Comparison of ENCODE assay signal across 11 mouse cellular contexts in the genomic region with DNA sequence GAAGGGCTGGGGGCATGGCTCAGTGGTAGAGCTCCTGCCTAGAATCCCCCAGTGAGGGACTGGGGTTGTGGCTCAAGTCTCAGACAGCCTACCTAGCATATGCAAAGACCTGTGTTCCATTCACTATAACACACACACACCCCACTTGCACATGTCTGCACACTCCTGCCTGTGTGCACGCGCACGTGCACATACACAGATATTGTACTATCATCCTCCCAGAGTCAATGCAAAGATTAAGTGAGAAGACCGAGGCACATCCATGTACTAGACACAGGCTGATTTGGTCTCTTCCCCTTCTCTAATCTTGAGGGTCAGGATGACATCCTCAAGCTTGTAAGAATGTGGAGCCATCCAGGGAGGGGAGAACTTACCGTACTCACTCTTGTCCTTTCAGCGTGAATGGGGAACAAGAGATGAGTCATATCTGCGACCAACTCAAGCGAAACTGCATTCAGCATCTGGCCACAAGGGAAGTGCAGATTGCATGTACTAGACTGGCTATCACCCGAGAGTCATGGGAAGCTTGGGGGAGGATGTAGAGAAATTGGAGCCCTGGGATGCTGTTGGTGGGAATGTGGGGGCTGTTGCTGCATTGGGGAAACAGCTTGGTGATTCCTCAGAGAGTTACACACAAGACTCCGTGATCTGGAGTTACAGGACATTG. TPM values are rescaled to one million over a fixed set of nuclear protein-coding genes. Genes with fewer than 3 reads are reported as not detected.
A peak's percentile ranks its signal among the peaks of the same experiment; 100 is the strongest.
DNase-seq lines count a peak whose midpoint lies in the region; ATAC-seq and TF ChIP-seq lines count a peak whose summit lies in the region.
"Had no signal": no experiment of that assay in that cellular context is flagged by ENCODE, and none has a peak within 500 bp of the region (broad histone marks: within the 10 kb centered on the region; RNA-seq: fewer than 3 reads in every experiment).

No protein-coding gene starts in this region.

- TF ChIP-seq POLR2A in MEL (IDR thresholded peaks at IDR 0.05; ENCODE audit: control insufficient read depth in 1 of 2, insufficient read depth in 1 of 2, low read depth in 1 of 2, low read length in 2 of 2, poor library complexity in 1 of 2): no peak

- no peak; the same call in 1 of the 2 replicates for ATAC-seq in kidney, postnatal 0 days (replicated peaks; ENCODE audit: low FRiP score, low read depth)
- ATAC-seq in forebrain, embryonic 15.5 days (replicated peaks): no peak
- ATAC-seq: forebrain, embryonic 16.5 days had no signal

- intact Hi-C loops in left cerebral cortex, postnatal 14 days (cut with DNase I): no loop called here

- no peaks in the 10 kb centered on the region for H3K79me2 ChIP-seq in MEL (ENCODE audit: control insufficient read depth, insufficient read depth, low read length, poor library complexity)

- peak; percentile 78 for DNase-seq in kidney, postnatal 0 days (ENCODE audit: low spot score)
- no peak for DNase-seq in kidney, postnatal 25 days
- DNase-seq in 416B (ENCODE audit: low read depth) (peak; percentile 84), MEL (ENCODE audit: low read depth, low spot score) (peak; percentile 95)
- DNase-seq in left cerebral cortex, postnatal 14 days (ENCODE audit: low spot score in 2 of 2): peak; percentile 32 to 59
- no peak for DNase-seq in cerebellum, adult 11 months
- no peak for DNase-seq in ovary, postnatal 36 days (ENCODE audit: low spot score)
- DNase-seq: embryo, embryonic 11 days had no signal

- no peak overlapping the region for H3K4me2 ChIP-seq in kidney, postnatal 0 days (ENCODE audit: low read length)
- H3K4me2 ChIP-seq in forebrain, embryonic 15.5 days (replicated peaks): no peak overlapping the region
- H3K4me2 ChIP-seq: limb, embryonic 12.5 days had no signal

- H3K4me1 ChIP-seq in kidney, postnatal 0 days (replicated peaks; ENCODE audit: insufficient read depth, low read length): no peaks in the 10 kb centered on the region; the same call in 1 of the 2 replicates
- peaks cover 0 to 19% of the 10 kb centered on the region in 2 experiments; a peak in 3 of 4 replicates for H3K4me1 ChIP-seq in MEL (ENCODE audit: control insufficient read depth in 1 of 2, insufficient read depth in 2 of 2, low read length in 2 of 2)
- no peaks in the 10 kb centered on the region for H3K4me1 ChIP-seq in forebrain, embryonic 15.5 days
- H3K4me1 ChIP-seq: limb, embryonic 12.5 days had no signal

- peak; percentile 6; the same call in 1 of the 2 replicates for TF ChIP-seq RAD21 in MEL (IDR thresholded peaks at IDR 0.05; ENCODE audit: low read depth, low read length)

- no peaks in the 10 kb centered on the region for H3K9me3 ChIP-seq in kidney, postnatal 0 days (replicated peaks; ENCODE audit: low read length)
- no peaks in the 10 kb centered on the region for H3K9me3 ChIP-seq in MEL (replicated peaks; ENCODE audit: insufficient read depth, low read length)
- H3K9me3 ChIP-seq in forebrain, embryonic 15.5 days: no peaks in the 10 kb centered on the region
- H3K9me3 ChIP-seq: limb, embryonic 12.5 days had no signal

- WGBS in kidney, postnatal 0 days: 68% methylated on average over 10 of the region's 10 CpGs
- WGBS in forebrain, embryonic 15.5 days: 88% methylated on average over 10 of the region's 10 CpGs

- TF ChIP-seq CTCF in kidney, postnatal 0 days (IDR thresholded peaks at IDR 0.05; ENCODE audit: low read depth): peak; percentile 19; the same call in 1 of the 2 replicates
- TF ChIP-seq CTCF in MEL (IDR thresholded peaks at IDR 0.05 in 2 of 3, conservative IDR thresholded peaks at IDR 0.05 in 1 of 3; ENCODE audit: control insufficient read depth in 1 of 3, insufficient read depth in 1 of 3, low read depth in 2 of 3, low read length in 3 of 3, poor library complexity in 1 of 3, severe bottlenecking in 1 of 3): peak in 1 of 3 experiments; percentile 23; a peak in 2 of 6 replicates

- no peak overlapping the region for H3K9ac ChIP-seq in kidney, postnatal 0 days (ENCODE audit: low read depth, low read length)
- H3K9ac ChIP-seq in MEL (ENCODE audit: control insufficient read depth, low read depth, low read length, poor library complexity, severe bottlenecking): no peak overlapping the region
- no peak overlapping the region for H3K9ac ChIP-seq in forebrain, embryonic 15.5 days (replicated peaks)
- H3K9ac ChIP-seq: limb, embryonic 12.5 days had no signal

- H3K36me3 ChIP-seq in kidney, postnatal 0 days (ENCODE audit: insufficient read depth, low read length): no peaks in the 10 kb centered on the region
- no peaks in the 10 kb centered on the region for H3K36me3 ChIP-seq in MEL (ENCODE audit: control insufficient read depth in 1 of 2, insufficient read depth in 2 of 2, low read length in 2 of 2)
- H3K36me3 ChIP-seq in forebrain, embryonic 15.5 days: no peaks in the 10 kb centered on the region
- H3K36me3 ChIP-seq: limb, embryonic 12.5 days had no signal

- H3K4me3 ChIP-seq in kidney, postnatal 0 days (replicated peaks; ENCODE audit: low read depth, low read length): no peak overlapping the region
- peak overlapping the region in 1 of 2 experiments; percentile 8; a peak in 2 of 4 replicates for H3K4me3 ChIP-seq in MEL (ENCODE audit: control insufficient read depth in 1 of 2, insufficient read depth in 1 of 2, low read depth in 2 of 2, low read length in 2 of 2)
- no peak overlapping the region for H3K4me3 ChIP-seq in forebrain, embryonic 15.5 days
- H3K4me3 ChIP-seq: limb, embryonic 12.5 days had no signal

- TF ChIP-seq EP300 in MEL (IDR thresholded peaks at IDR 0.05; ENCODE audit: low read depth in 1 of 2, low read length in 2 of 2): peak; percentile 78 to 84

- no peaks in the 10 kb centered on the region for H3K27me3 ChIP-seq in kidney, postnatal 0 days (ENCODE audit: insufficient read depth, low read length)
- no peaks in the 10 kb centered on the region for H3K27me3 ChIP-seq in MEL (ENCODE audit: control insufficient read depth in 1 of 2, insufficient read depth in 2 of 2, low read length in 2 of 2)
- H3K27me3 ChIP-seq in forebrain, embryonic 15.5 days: no peaks in the 10 kb centered on the region
- H3K27me3 ChIP-seq: limb, embryonic 12.5 days had no signal

- no peak overlapping the region for H3K27ac ChIP-seq in kidney, postnatal 0 days
- peak overlapping the region; percentile 25; the same call in 1 of the 2 replicates for H3K27ac ChIP-seq in MEL (ENCODE audit: control insufficient read depth, low read depth, low read length)
- H3K27ac ChIP-seq in forebrain, embryonic 15.5 days (replicated peaks): no peak overlapping the region
- H3K27ac ChIP-seq: limb, embryonic 12.5 days had no signal

TF ChIP-seq in MEL, 35 proteins besides CTCF, POLR2A, EP300 and RAD21 (continues in another document):
- peak; percentile 93 for TF ChIP-seq JUND (IDR thresholded peaks at IDR 0.05; ENCODE audit: low read depth, low read length)
- peak; percentile 66; the same call in 1 of the 2 replicates for TF ChIP-seq RCOR1 (IDR thresholded peaks at IDR 0.05; ENCODE audit: low read depth, low read length)
- peak; percentile 49 for TF ChIP-seq TCF12 (IDR thresholded peaks at IDR 0.05; ENCODE audit: low read depth, low read length)
- TF ChIP-seq BHLHE40 (IDR thresholded peaks at IDR 0.05; ENCODE audit: borderline replicate concordance, low read depth, low read length): peak; percentile 85
- no peak for TF ChIP-seq MYB (IDR thresholded peaks at IDR 0.05; ENCODE audit: low read depth, low read length)
- no peak for TF ChIP-seq ZNF384 (IDR thresholded peaks at IDR 0.05; ENCODE audit: low read depth, low read length)
- TF ChIP-seq MAFK (IDR thresholded peaks at IDR 0.05; ENCODE audit: borderline replicate concordance, low read depth, low read length): no peak
- no peak for TF ChIP-seq POLR2AphosphoS5 (IDR thresholded peaks at IDR 0.05; ENCODE audit: borderline replicate concordance, low read depth, low read length)
- no peak for TF ChIP-seq ZKSCAN1 (IDR thresholded peaks at IDR 0.05; ENCODE audit: low read depth, low read length)
- no peak for TF ChIP-seq POLR2AphosphoS2 (IDR thresholded peaks at IDR 0.05; ENCODE audit: low read length)
- peak; percentile 57 for TF ChIP-seq MXI1 (IDR thresholded peaks at IDR 0.05; ENCODE audit: low read depth, low read length)
- TF ChIP-seq CHD2 (IDR thresholded peaks at IDR 0.05; ENCODE audit: low read length): no peak
- TF ChIP-seq CHD1 (IDR thresholded peaks at IDR 0.05; ENCODE audit: low read depth, low read length): no peak
- TF ChIP-seq UBTF (IDR thresholded peaks at IDR 0.05; ENCODE audit: borderline replicate concordance, insufficient read depth, low read depth, low read length): no peak
- no peak for TF ChIP-seq NRF1 (IDR thresholded peaks at IDR 0.05; ENCODE audit: insufficient read depth, low read depth, low read length, poor library complexity, severe bottlenecking)
- TF ChIP-seq E2F4 (IDR thresholded peaks at IDR 0.05; ENCODE audit: borderline replicate concordance, low read depth, low read length): no peak
- TF ChIP-seq MAZ (IDR thresholded peaks at IDR 0.05; ENCODE audit: low read depth, low read length): no peak
- peak; percentile 61 for TF ChIP-seq TBP (IDR thresholded peaks at IDR 0.05; ENCODE audit: low read depth, low read length)
- no peak for TF ChIP-seq ZC3H11A (IDR thresholded peaks at IDR 0.05; ENCODE audit: low read depth, low read length)
- TF ChIP-seq USF1 (IDR thresholded peaks at IDR 0.05; ENCODE audit: low read depth, low read length): no peak
- peak; percentile 69 for TF ChIP-seq MAX (IDR thresholded peaks at IDR 0.05; ENCODE audit: low read length)
- TF ChIP-seq MYC (IDR thresholded peaks at IDR 0.05; ENCODE audit: low read depth, low read length): peak; percentile 65; the same call in 1 of the 2 replicates
- TF ChIP-seq SMC3 (IDR thresholded peaks at IDR 0.05; ENCODE audit: low read depth, low read length): peak; percentile 34
- no peak for TF ChIP-seq KAT2A (conservative IDR thresholded peaks at IDR 0.05; ENCODE audit: low read depth, low read length)

RNA-seq across cellular contexts. Expression of gene Cyth3, which starts 42.6 kb away (rescaled TPM):
- 74.3 and 76.7 TPM in 2 replicates for polyA plus RNA-seq in kidney, postnatal 0 days (2015; fragmentation: Nextera tagmentation; extraction: Ambion mirVana)
- total RNA-seq in MEL (2012; rRNA removed): 32.8 and 41.1 TPM in 2 replicates
- polyA plus RNA-seq in MEL (2012; ENCODE audit: insufficient read depth in 1 of 2, insufficient read length in 2 of 2, low read depth in 1 of 2, low replicate concordance in 2 of 2, missing spikeins in 1 of 2): 10 to 100 TPM in 1 of 2 experiments, not detected in 1; 44.9 TPM
- 10 to 100 TPM; 53.5 to 59.4 TPM for total RNA-seq in left cerebral cortex, postnatal 14 days (2021)
- polyA plus RNA-seq in forebrain, embryonic 15.5 days (2015; fragmentation: Nextera tagmentation; extraction: Ambion mirVana): 38.4 and 42.6 TPM in 2 replicates

RNA-seq across cellular contexts. Expression of gene Rac1, which starts 51.8 kb away (rescaled TPM):
- polyA plus RNA-seq in kidney, postnatal 0 days (2015; fragmentation: Nextera tagmentation; extraction: Ambion mirVana): 453 and 458 TPM in 2 replicates
- total RNA-seq in MEL (2012; rRNA removed): 134 and 148 TPM in 2 replicates
- polyA plus RNA-seq in MEL (2012; ENCODE audit: insufficient read depth in 1 of 2, insufficient read length in 2 of 2, low read depth in 1 of 2, low replicate concordance in 2 of 2, missing spikeins in 1 of 2): 100 to 1,000 TPM; 105 to 251 TPM
- total RNA-seq in left cerebral cortex, postnatal 14 days (2021): 100 to 1,000 TPM; 403 TPM
- 396 and 402 TPM in 2 replicates for polyA plus RNA-seq in forebrain, embryonic 15.5 days (2015; fragmentation: Nextera tagmentation; extraction: Ambion mirVana)

Comparison
In these comparisons a context has a peak if more than half of its experiments do, and no peak if none do; other contexts are left out.
1. DNase-seq: peak in kidney, postnatal 0 days (single experiment), 416B (single experiment), MEL (single experiment) and left cerebral cortex, postnatal 14 days (2 of 2); none in kidney, postnatal 25 days (0 of 2), cerebellum, adult 11 months (single experiment) and ovary, postnatal 36 days (single experiment).